Mouse (Mus musculus): ENCODE results near the gene March1. TPM values are rescaled to one million over a fixed set of nuclear protein-coding genes. Genes with fewer than 3 reads are reported as not detected.

March1 gene
- polyA plus RNA-seq, 1 experiment from 2014 or later, result 56.4 TPM

DNA sequence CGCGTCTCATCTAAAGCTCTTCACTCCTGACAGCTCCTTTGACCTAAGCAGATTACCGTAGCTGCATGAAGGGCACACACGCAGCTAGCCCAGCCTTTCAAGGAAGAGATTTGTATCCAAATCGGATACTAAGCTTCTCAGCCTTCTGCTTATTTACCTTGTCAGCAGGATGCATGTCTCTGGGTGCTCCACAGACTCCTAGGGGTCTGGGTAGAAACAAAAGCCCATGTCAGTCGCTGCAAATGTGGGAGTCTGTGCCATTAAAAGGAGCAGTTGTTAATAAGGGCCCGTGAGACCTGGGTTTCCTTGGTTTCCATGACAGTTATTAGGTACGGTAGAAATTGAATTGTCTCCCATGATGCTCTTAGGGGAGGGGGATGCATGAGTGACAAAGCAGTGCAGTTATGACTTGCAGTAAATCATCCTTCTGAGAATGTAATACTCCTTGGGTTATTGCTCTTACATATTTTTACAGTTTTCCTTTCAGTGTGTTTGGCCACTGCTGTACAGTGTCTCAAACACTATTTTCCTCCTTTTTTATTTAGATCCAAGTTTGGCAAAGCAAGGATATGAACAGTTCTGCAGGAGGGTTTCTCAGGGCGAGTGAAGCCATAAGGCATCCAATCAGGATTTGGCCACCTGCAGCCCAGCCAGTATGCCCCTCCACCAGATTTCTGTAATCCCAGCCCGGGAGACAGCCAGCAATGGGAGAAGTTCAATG lies 349.0 kb downstream of the March1 start:
- Histone ChIP-seq H3K4me2 (ENCODE audit: low read length) (peak overlapping the region; percentile 46), H3K36me3 (ENCODE audit: control insufficient read depth, insufficient read depth, low read length) (no peaks in the 10 kb centered on the region), H3K27me3 (ENCODE audit: control insufficient read depth, insufficient read depth, low read depth, low read length) (no peaks in the 10 kb centered on the region), H3K9ac (ENCODE audit: low read depth, low read length) (peak overlapping the region; percentile 36), H3K4me3 (ENCODE audit: low read depth, low read length) (peak overlapping the region; percentile 21), H3K27ac (ENCODE audit: low read length) (peak overlapping the region; percentile 58), H3K4me1 (ENCODE audit: control insufficient read depth, insufficient read depth, low read length) (peaks cover 24% of the 10 kb centered on the region), H3K9me3 (replicated peaks; ENCODE audit: control insufficient read depth, low read length, poor library complexity, severe bottlenecking) (no peaks in the 10 kb centered on the region)
- ATAC-seq, result peak; percentile 93
- 2% methylated on average over 10 of the region's 10 CpGs for WGBS

- H3K27ac ChIP-seq (ENCODE audit: low read length), result peak overlapping the region; percentile 58
- H3K9me3 ChIP-seq (replicated peaks; ENCODE audit: control insufficient read depth, low read length, poor library complexity, severe bottlenecking), result no peaks in the 10 kb centered on the region
- peak; percentile 71 for ATAC-seq
- no peaks in the 10 kb centered on the region for H3K27me3 ChIP-seq (ENCODE audit: control insufficient read depth, insufficient read depth, low read depth, low read length)
- H3K4me2 ChIP-seq (ENCODE audit: low read length), result peak overlapping the region; percentile 46
- no peaks in the 10 kb centered on the region for H3K36me3 ChIP-seq (ENCODE audit: control insufficient read depth, insufficient read depth, low read length)
- H3K9ac ChIP-seq (ENCODE audit: low read depth, low read length), result 0 out of 2 replicates have a peak overlapping the region, but pooled peaks have one; percentile 20
- WGBS, result 22% methylated on average over 8 of the region's 8 CpGs
- H3K4me3 ChIP-seq (ENCODE audit: low read depth, low read length), result peak overlapping the region; percentile 21
- H3K4me1 ChIP-seq (ENCODE audit: control insufficient read depth, insufficient read depth, low read length), result peaks cover 24% of the 10 kb centered on the region
Measured at GRCm38 (mm10) chr8:65967223-65967778, 349.6 kb downstream of the March1 start.

DNA sequence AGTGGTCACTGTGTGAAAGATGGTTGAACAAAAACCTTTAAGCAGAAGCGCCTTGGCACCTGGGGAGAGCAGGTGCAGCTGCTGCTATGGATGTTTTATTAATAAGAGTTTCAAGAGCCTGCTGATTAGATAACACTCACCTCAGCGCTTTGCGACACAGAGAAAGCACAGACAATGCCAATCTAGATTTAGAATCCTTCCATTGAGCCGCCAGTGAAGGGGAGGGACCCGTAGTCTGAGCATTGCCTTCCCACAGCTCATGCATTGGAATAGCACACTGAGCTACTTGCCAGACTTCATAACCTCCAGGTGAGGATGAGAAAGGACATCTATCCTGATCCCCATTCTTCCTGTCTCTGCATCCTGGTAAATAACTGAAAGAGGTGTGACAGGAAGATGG lies 359.2 kb downstream of the March1 start:
- 0 out of 2 replicates have a peak, but pooled peaks cover 3% of the 10 kb centered on the region for H3K4me1 ChIP-seq (ENCODE audit: control insufficient read depth, insufficient read depth, low read length)
- no peaks in the 10 kb centered on the region for H3K9me3 ChIP-seq (replicated peaks; ENCODE audit: control insufficient read depth, low read length, poor library complexity, severe bottlenecking)
- H3K36me3 ChIP-seq (ENCODE audit: control insufficient read depth, insufficient read depth, low read length), result no peaks in the 10 kb centered on the region
- no peaks in the 10 kb centered on the region for H3K27me3 ChIP-seq (ENCODE audit: control insufficient read depth, insufficient read depth, low read depth, low read length)
- no peak overlapping the region for H3K4me2 ChIP-seq (ENCODE audit: low read length)
- H3K27ac ChIP-seq (ENCODE audit: low read length), result no peak overlapping the region
- peak; percentile 66; the same call in 1 of the 2 replicates for ATAC-seq
- no peak overlapping the region for H3K9ac ChIP-seq (ENCODE audit: low read depth, low read length)
- 37% methylated on average over 5 of the region's 5 CpGs for WGBS
- no peak overlapping the region for H3K4me3 ChIP-seq (ENCODE audit: low read depth, low read length)

GRCm38 (mm10) chr8:65982039-65982438 lies 364.3 kb downstream of the March1 start:
- no peak overlapping the region for H3K27ac ChIP-seq (ENCODE audit: low read length)
- 83% methylated on average over 2 of the region's 2 CpGs for WGBS
- H3K4me1 ChIP-seq (ENCODE audit: control insufficient read depth, insufficient read depth, low read length), result no peaks in the 10 kb centered on the region
- ATAC-seq, result no peak
- no peak overlapping the region for H3K4me3 ChIP-seq (ENCODE audit: low read depth, low read length)
- H3K27me3 ChIP-seq (ENCODE audit: control insufficient read depth, insufficient read depth, low read depth, low read length), result no peaks in the 10 kb centered on the region
- no peak overlapping the region for H3K4me2 ChIP-seq (ENCODE audit: low read length)
- H3K36me3 ChIP-seq (ENCODE audit: control insufficient read depth, insufficient read depth, low read length), result no peaks in the 10 kb centered on the region
- no peak overlapping the region for H3K9ac ChIP-seq (ENCODE audit: low read depth, low read length)
- H3K9me3 ChIP-seq (replicated peaks; ENCODE audit: control insufficient read depth, low read length, poor library complexity, severe bottlenecking), result no peaks in the 10 kb centered on the region

GRCm38 (mm10) chr8:65987665-65988064 lies 370.0 kb downstream of the March1 start:
- Histone ChIP-seq H3K4me3 (ENCODE audit: low read depth, low read length) (no peak overlapping the region), H3K36me3 (ENCODE audit: control insufficient read depth, insufficient read depth, low read length) (no peaks in the 10 kb centered on the region), H3K9ac (ENCODE audit: low read depth, low read length) (no peak overlapping the region), H3K9me3 (replicated peaks; ENCODE audit: control insufficient read depth, low read length, poor library complexity, severe bottlenecking) (no peaks in the 10 kb centered on the region), H3K4me2 (ENCODE audit: low read length) (no peak overlapping the region), H3K27ac (ENCODE audit: low read length) (no peak overlapping the region), H3K27me3 (ENCODE audit: control insufficient read depth, insufficient read depth, low read depth, low read length) (no peaks in the 10 kb centered on the region), H3K4me1 (ENCODE audit: control insufficient read depth, insufficient read depth, low read length) (no peaks in the 10 kb centered on the region)
- whole genome bisulfite sequencing, result 84% methylated on average over 1 of the region's 1 CpGs
- no peak for ATAC-seq

- no peaks in the 10 kb centered on the region for H3K9me3 ChIP-seq (replicated peaks; ENCODE audit: control insufficient read depth, low read length, poor library complexity, severe bottlenecking)
- no peak overlapping the region for H3K4me3 ChIP-seq (ENCODE audit: low read depth, low read length)
- 89% methylated on average over 2 of the region's 2 CpGs for WGBS
- no peaks in the 10 kb centered on the region for H3K4me1 ChIP-seq (ENCODE audit: control insufficient read depth, insufficient read depth, low read length)
- H3K9ac ChIP-seq (ENCODE audit: low read depth, low read length), result no peak overlapping the region
- H3K4me2 ChIP-seq (ENCODE audit: low read length), result no peak overlapping the region
- H3K36me3 ChIP-seq (ENCODE audit: control insufficient read depth, insufficient read depth, low read length), result no peaks in the 10 kb centered on the region
- no peak for ATAC-seq
- H3K27me3 ChIP-seq (ENCODE audit: control insufficient read depth, insufficient read depth, low read depth, low read length), result no peaks in the 10 kb centered on the region
- H3K27ac ChIP-seq (ENCODE audit: low read length), result no peak overlapping the region
Measured at GRCm38 (mm10) chr8:66022815-66023214, 405.1 kb downstream of the March1 start.

GRCm38 (mm10) chr8:66033651-66034050 lies 416.0 kb downstream of the March1 start:
- no peaks in the 10 kb centered on the region for H3K36me3 ChIP-seq (ENCODE audit: control insufficient read depth, insufficient read depth, low read length)
- no peak overlapping the region for H3K4me3 ChIP-seq (ENCODE audit: low read depth, low read length)
- no peak overlapping the region for H3K27ac ChIP-seq (ENCODE audit: low read length)
- WGBS, result 54% methylated on average over 3 of the region's 3 CpGs
- no peak overlapping the region for H3K9ac ChIP-seq (ENCODE audit: low read depth, low read length)
- no peak overlapping the region for H3K4me2 ChIP-seq (ENCODE audit: low read length)
- no peaks in the 10 kb centered on the region for H3K4me1 ChIP-seq (ENCODE audit: control insufficient read depth, insufficient read depth, low read length)
- no peaks in the 10 kb centered on the region for H3K9me3 ChIP-seq (replicated peaks; ENCODE audit: control insufficient read depth, low read length, poor library complexity, severe bottlenecking)
- H3K27me3 ChIP-seq (ENCODE audit: control insufficient read depth, insufficient read depth, low read depth, low read length), result no peaks in the 10 kb centered on the region
- ATAC-seq, result no peak

DNA sequence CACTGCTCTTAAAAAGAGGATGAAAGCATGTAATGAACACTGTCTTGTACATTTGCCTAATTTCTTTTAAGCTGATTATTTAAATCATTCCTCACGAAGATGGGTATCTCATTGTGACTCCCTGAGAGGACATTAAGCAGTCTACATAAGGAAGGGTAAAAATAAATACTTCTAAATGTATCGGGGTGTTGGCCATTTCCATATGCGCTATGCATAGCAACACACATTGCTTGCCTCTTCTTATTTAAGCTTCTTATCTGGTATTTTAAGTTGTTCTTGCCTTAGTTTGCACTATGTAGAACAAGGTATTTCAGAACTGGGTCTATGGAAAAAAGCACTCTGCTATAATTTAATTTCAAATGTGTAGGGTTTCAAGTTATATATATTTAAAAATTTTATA lies 416.7 kb downstream of the March1 start:
- WGBS, result 81% methylated on average over 3 of the region's 3 CpGs
- no peak overlapping the region for H3K4me2 ChIP-seq (ENCODE audit: low read length)
- H3K36me3 ChIP-seq (ENCODE audit: control insufficient read depth, insufficient read depth, low read length), result no peaks in the 10 kb centered on the region
- no peak overlapping the region for H3K9ac ChIP-seq (ENCODE audit: low read depth, low read length)
- H3K4me3 ChIP-seq (ENCODE audit: low read depth, low read length), result no peak overlapping the region
- H3K4me1 ChIP-seq (ENCODE audit: control insufficient read depth, insufficient read depth, low read length), result no peaks in the 10 kb centered on the region
- no peaks in the 10 kb centered on the region for H3K27me3 ChIP-seq (ENCODE audit: control insufficient read depth, insufficient read depth, low read depth, low read length)
- no peak for ATAC-seq
- H3K27ac ChIP-seq (ENCODE audit: low read length), result no peak overlapping the region
- H3K9me3 ChIP-seq (replicated peaks; ENCODE audit: control insufficient read depth, low read length, poor library complexity, severe bottlenecking), result no peaks in the 10 kb centered on the region

- H3K4me2 ChIP-seq (ENCODE audit: low read length), result no peak overlapping the region
- ATAC-seq, result no peak
- H3K9ac ChIP-seq (ENCODE audit: low read depth, low read length), result no peak overlapping the region
- H3K27ac ChIP-seq (ENCODE audit: low read length), result no peak overlapping the region
- H3K4me3 ChIP-seq (ENCODE audit: low read depth, low read length), result no peak overlapping the region
- no peaks in the 10 kb centered on the region for H3K36me3 ChIP-seq (ENCODE audit: control insufficient read depth, insufficient read depth, low read length)
- H3K27me3 ChIP-seq (ENCODE audit: control insufficient read depth, insufficient read depth, low read depth, low read length), result no peaks in the 10 kb centered on the region
- 96% methylated on average over 3 of the region's 3 CpGs for WGBS
- no peaks in the 10 kb centered on the region for H3K9me3 ChIP-seq (replicated peaks; ENCODE audit: control insufficient read depth, low read length, poor library complexity, severe bottlenecking)
- no peaks in the 10 kb centered on the region for H3K4me1 ChIP-seq (ENCODE audit: control insufficient read depth, insufficient read depth, low read length)
Measured at GRCm38 (mm10) chr8:66094152-66094551, 476.5 kb downstream of the March1 start.
